ENCODE assay signal across 8 mouse cellular contexts in genomic region chr6:94281606-94282280, GRCm38 (mm10). TPM values are rescaled to one million over a fixed set of nuclear protein-coding genes. Genes with fewer than 3 reads are reported as not detected.
DNase-seq lines count a peak whose midpoint lies in the region; ATAC-seq and TF ChIP-seq lines count a peak whose summit lies in the region.

No protein-coding gene starts in this region.

- TF ChIP-seq POLR2A in limb, embryonic 14.5 days (IDR thresholded peaks at IDR 0.05; ENCODE audit: borderline replicate concordance, extremely low read depth, insufficient read depth, insufficient read length) = no peak

- peak overlapping the region; percentile 74 for H3K4me3 ChIP-seq in lung, embryonic 15.5 days
- H3K4me3 ChIP-seq in embryonic facial prominence, embryonic 11.5 days (ENCODE audit: low read depth, low read length) = peak overlapping the region; percentile 91
- H3K4me3 ChIP-seq in limb, embryonic 14.5 days (replicated peaks; ENCODE audit: low read length) = peak overlapping the region; percentile 82
- peak overlapping the region; percentile 79 for H3K4me3 ChIP-seq in neural tube, embryonic 14.5 days (ENCODE audit: low read depth, low read length)

- H3K27me3 ChIP-seq in lung, embryonic 15.5 days = no peaks in the 10 kb centered on the region
- no peaks in the 10 kb centered on the region for H3K27me3 ChIP-seq in embryonic facial prominence, embryonic 11.5 days (ENCODE audit: control insufficient read depth, insufficient read depth, low read length)
- no peaks in the 10 kb centered on the region for H3K27me3 ChIP-seq in limb, embryonic 14.5 days (ENCODE audit: control insufficient read depth, insufficient read depth, low read length)
- no peaks in the 10 kb centered on the region for H3K27me3 ChIP-seq in neural tube, embryonic 14.5 days (ENCODE audit: control insufficient read depth, insufficient read depth, low read length)

- no peaks in the 10 kb centered on the region for H3K36me3 ChIP-seq in lung, embryonic 15.5 days
- no peaks in the 10 kb centered on the region for H3K36me3 ChIP-seq in embryonic facial prominence, embryonic 11.5 days (replicated peaks; ENCODE audit: control insufficient read depth, insufficient read depth, low read depth, low read length)
- no peaks in the 10 kb centered on the region for H3K36me3 ChIP-seq in limb, embryonic 14.5 days (ENCODE audit: control insufficient read depth, insufficient read depth, low read length)
- no peaks in the 10 kb centered on the region for H3K36me3 ChIP-seq in neural tube, embryonic 14.5 days (ENCODE audit: control insufficient read depth, insufficient read depth, low read length)

- H3K4me2 ChIP-seq in lung, embryonic 15.5 days = peak overlapping the region; percentile 88
- peak overlapping the region; percentile 87 for H3K4me2 ChIP-seq in embryonic facial prominence, embryonic 11.5 days (ENCODE audit: low read depth, low read length)
- peak overlapping the region; percentile 93 for H3K4me2 ChIP-seq in limb, embryonic 14.5 days (replicated peaks; ENCODE audit: low read depth, low read length, severe bottlenecking)
- peak overlapping the region; percentile 98 for H3K4me2 ChIP-seq in neural tube, embryonic 14.5 days (ENCODE audit: low read depth, low read length)

- no peak for DNase-seq in lung, postnatal 25 days (ENCODE audit: low spot score)
- peak; percentile 20 for DNase-seq in embryonic facial prominence, embryonic 11.5 days (ENCODE audit: low spot score)
- DNase-seq in heart, postnatal 4 days = peak; percentile 35
- no peak for DNase-seq in limb, embryonic 14.5 days (ENCODE audit: low spot score)
- no peak for DNase-seq in urinary bladder, postnatal 36 days (ENCODE audit: low spot score in 2 of 2)

- no peaks in the 10 kb centered on the region for H3K9me3 ChIP-seq in lung, embryonic 15.5 days
- no peaks in the 10 kb centered on the region for H3K9me3 ChIP-seq in embryonic facial prominence, embryonic 11.5 days (replicated peaks; ENCODE audit: control insufficient read depth, low read length)
- no peaks in the 10 kb centered on the region for H3K9me3 ChIP-seq in limb, embryonic 14.5 days (ENCODE audit: control insufficient read depth, low read length)
- no peaks in the 10 kb centered on the region for H3K9me3 ChIP-seq in neural tube, embryonic 14.5 days (ENCODE audit: control insufficient read depth, low read length)

- H3K4me1 ChIP-seq in lung, embryonic 15.5 days = peaks cover 27% of the 10 kb centered on the region
- H3K4me1 ChIP-seq in embryonic facial prominence, embryonic 11.5 days (ENCODE audit: control insufficient read depth, insufficient read depth, low read length) = no peaks in the 10 kb centered on the region
- peaks cover 16% of the 10 kb centered on the region for H3K4me1 ChIP-seq in limb, embryonic 14.5 days (ENCODE audit: control insufficient read depth, insufficient read depth, low read length)
- peaks cover 20% of the 10 kb centered on the region; the same call in 1 of the 2 replicates for H3K4me1 ChIP-seq in neural tube, embryonic 14.5 days (ENCODE audit: control insufficient read depth, insufficient read depth, low read length)

- WGBS in lung, embryonic 15.5 days = 7% methylated on average over 17 of the region's 17 CpGs
- WGBS in embryonic facial prominence, embryonic 11.5 days = 8% methylated on average over 17 of the region's 17 CpGs
- 6% methylated on average over 17 of the region's 17 CpGs for WGBS in limb, embryonic 14.5 days
- 6% methylated on average over 17 of the region's 17 CpGs for WGBS in neural tube, embryonic 14.5 days

- H3K27ac ChIP-seq in lung, embryonic 15.5 days = peak overlapping the region; percentile 12
- no peak overlapping the region; the same call in 1 of the 2 replicates for H3K27ac ChIP-seq in embryonic facial prominence, embryonic 11.5 days (replicated peaks; ENCODE audit: low read depth, low read length)
- H3K27ac ChIP-seq in limb, embryonic 14.5 days (replicated peaks; ENCODE audit: low read depth, low read length) = no peak overlapping the region
- no peak overlapping the region for H3K27ac ChIP-seq in neural tube, embryonic 14.5 days (ENCODE audit: low read depth, low read length)

- peak overlapping the region; percentile 74 for H3K9ac ChIP-seq in lung, embryonic 15.5 days
- H3K9ac ChIP-seq in embryonic facial prominence, embryonic 11.5 days (replicated peaks; ENCODE audit: low read length) = peak overlapping the region; percentile 90
- H3K9ac ChIP-seq in limb, embryonic 14.5 days (ENCODE audit: low read depth, low read length, severe bottlenecking) = peak overlapping the region; percentile 66
- no peak overlapping the region for H3K9ac ChIP-seq in neural tube, embryonic 14.5 days (replicated peaks; ENCODE audit: low read depth, low read length)

- ATAC-seq in lung, embryonic 15.5 days (ENCODE audit: borderline replicate concordance, extremely low read depth, low FRiP score, low TSS enrichment) = no peak
- no peak for ATAC-seq in embryonic facial prominence, embryonic 11.5 days (replicated peaks; ENCODE audit: insufficient number of reproducible peaks, low FRiP score, low TSS enrichment, low read depth)
- ATAC-seq in limb, embryonic 14.5 days (ENCODE audit: low FRiP score, low read depth) = no peak
- ATAC-seq in neural tube, embryonic 14.5 days (ENCODE audit: low read depth) = no peak
- no peak for ATAC-seq in CD4-positive, CD25-positive, alpha-beta regulatory T cell, adult 4 months

RNA-seq across cellular contexts. Expression of gene Magi1, which starts 2.0 kb away (rescaled TPM):
- polyA plus RNA-seq in lung, embryonic 15.5 days (2015; fragmentation: Nextera tagmentation; extraction: Ambion mirVana) = 9.0 and 9.1 TPM in 2 replicates
- polyA plus RNA-seq in embryonic facial prominence, embryonic 11.5 days (2014; fragmentation: Nextera tagmentation; extraction: Ambion mirVana) = 12.0 and 13.6 TPM in 2 replicates
- 10 to 100 TPM; 38.9 to 40.6 TPM for total RNA-seq in heart, postnatal 4 days (2021)
- polyA plus RNA-seq in limb, embryonic 14.5 days (2012; rRNA removed) = 13.0 and 15.0 TPM in 2 replicates
- 9.7 and 12.4 TPM in 2 replicates for polyA plus RNA-seq in limb, embryonic 14.5 days (2014; fragmentation: Nextera tagmentation; extraction: Ambion mirVana)
- polyA plus RNA-seq in neural tube, embryonic 14.5 days (2014; fragmentation: Nextera tagmentation; extraction: Ambion mirVana) = 26.9 and 31.4 TPM in 2 replicates
- polyA plus RNA-seq in CD4-positive, CD25-positive, alpha-beta regulatory T cell, adult 4 months (2017; shearing (Covaris generic)) = under 1 TPM; 0.08 to 0.54 TPM

Comparison
In these comparisons a context has a peak if more than half of its experiments do, and no peak if none do; other contexts are left out.
1. DNase-seq: peak in embryonic facial prominence, embryonic 11.5 days (single experiment) and heart, postnatal 4 days (single experiment); none in lung, postnatal 25 days (single experiment), limb, embryonic 14.5 days (single experiment) and urinary bladder, postnatal 36 days (0 of 2).
2. Peak in every context shown above with its lines, with median percentiles within 50 percentile points of each other: H3K4me2 ChIP-seq and H3K4me3 ChIP-seq.